Mouse (Mus musculus) limb, embryonic 15.5 days (tissue): ENCODE data around the gene Anks6. TPM values are rescaled to one million over a fixed set of nuclear protein-coding genes. Genes with fewer than 3 reads are reported as not detected.
A peak's percentile ranks its signal among the peaks of the same experiment; 100 is the strongest.

Experiments
- ATAC-seq: fragments of 200-750 bp; cut with Nextera tagmentation; 2 replicates; pipeline ENCODE4 v1.8.0; 2017; ENCODE audit warnings: low read depth, moderate TSS enrichment; ENCODE audit not compliant: insufficient number of reproducible peaks, low FRiP score, low TSS enrichment
- H3K27ac ChIP-seq: fragments of 300-500 bp; sonication (generic); 2 replicates; pipeline ENCODE4 v1.5.1; 2015; ENCODE audit warnings: moderate library complexity, mild to moderate bottlenecking, inconsistent platforms
- H3K27me3 ChIP-seq: fragments of 300-500 bp; sonication (generic); 2 replicates; pipeline ENCODE4 v1.6.1; 2015; ENCODE audit warnings: inconsistent platforms
- H3K36me3 ChIP-seq: fragments of 300-500 bp; sonication (generic); 2 replicates; pipeline ENCODE4 v1.6.1; 2015; ENCODE audit warnings: inconsistent platforms
- H3K4me1 ChIP-seq: fragments of 300-500 bp; sonication (generic); 2 replicates; pipeline ENCODE4 v1.6.1; 2015; ENCODE audit warnings: inconsistent platforms
- H3K4me2 ChIP-seq: fragments of 300-500 bp; sonication (generic); 2 replicates; pipeline ENCODE4 v1.6.1; 2015; ENCODE audit warnings: mild to moderate bottlenecking, inconsistent platforms
- H3K4me3 ChIP-seq: fragments of 300-500 bp; sonication (generic); 2 replicates; pipeline ENCODE4 v1.5.1; 2015; ENCODE audit warnings: mild to moderate bottlenecking, inconsistent platforms
- H3K9ac ChIP-seq: fragments of 300-500 bp; sonication (generic); 2 replicates; pipeline ENCODE4 v1.6.1; 2015; ENCODE audit warnings: inconsistent platforms
- H3K9me3 ChIP-seq: fragments of 300-500 bp; sonication (generic); 2 replicates; pipeline ENCODE4 v1.6.1; 2016; ENCODE audit warnings: inconsistent platforms
- WGBS: fragments of 180-500 bp; shearing (Covaris S2); methylation state at CpG from one replicate; pipeline ENCODE4 v1.1.7; 2015; 5-methylcytosine and 5-hydroxymethylcytosine counted together
- polyA plus RNA-seq: library from polyadenylated mRNA; unstranded; fragments of >200 nt; fragmentation: Nextera tagmentation; extraction: Ambion mirVana; gene quantifications from 2 replicates; pipeline ENCODE4 v1.2.1, GENCODE M21; 2015

Anks6 gene
- polyA plus RNA-seq, 1 experiment from 2014 or later, result 4.1 TPM

- Histone ChIP-seq H3K4me2 (peak overlapping the region; percentile 21; the same call in 1 of the 2 replicates), H3K27me3 (0 out of 2 replicates have a peak, but pooled peaks cover 3% of the 10 kb centered on the region), H3K9me3 (no peaks in the 10 kb centered on the region), H3K9ac (no peak overlapping the region), H3K4me1 (peaks cover 13% of the 10 kb centered on the region; the same call in 1 of the 2 replicates), H3K36me3 (no peaks in the 10 kb centered on the region), H3K27ac (no peak overlapping the region), H3K4me3 (no peak overlapping the region)
- 37% methylated on average over 12 of the region's 12 CpGs for WGBS
- ATAC-seq, result no peak
Observed at GRCm38 (mm10) chr4:47010400-47011231, 46.6 kb downstream of the Anks6 start.

GRCm38 (mm10) chr4:47000626-47001395 lies 56.4 kb downstream of the Anks6 start:
- H3K9ac ChIP-seq, result no peak overlapping the region
- H3K4me2 ChIP-seq, result no peak overlapping the region
- no peaks in the 10 kb centered on the region for H3K9me3 ChIP-seq
- 61% methylated on average over 8 of the region's 8 CpGs for WGBS
- no peak overlapping the region for H3K27ac ChIP-seq
- no peak for ATAC-seq
- peaks cover 11% of the 10 kb centered on the region for H3K27me3 ChIP-seq
- no peak overlapping the region for H3K4me3 ChIP-seq
- no peaks in the 10 kb centered on the region for H3K4me1 ChIP-seq
- H3K36me3 ChIP-seq, result no peaks in the 10 kb centered on the region

GRCm38 (mm10) chr4:46997969-46998368 lies 59.3 kb downstream of the Anks6 start:
- 81% methylated on average over 2 of the region's 2 CpGs for WGBS
- Histone ChIP-seq H3K27me3 (peaks cover 28% of the 10 kb centered on the region), H3K27ac (no peak overlapping the region), H3K36me3 (no peaks in the 10 kb centered on the region), H3K4me3 (no peak overlapping the region), H3K4me1 (no peaks in the 10 kb centered on the region), H3K4me2 (no peak overlapping the region), H3K9ac (no peak overlapping the region), H3K9me3 (no peaks in the 10 kb centered on the region)
- ATAC-seq, result no peak

GRCm38 (mm10) chr4:46992827-46993473 lies 64.3 kb downstream of the Anks6 start:
- Histone ChIP-seq H3K27me3 (peaks cover 68% of the 10 kb centered on the region), H3K27ac (no peak overlapping the region), H3K4me3 (no peak overlapping the region), H3K4me2 (no peak overlapping the region), H3K9ac (no peak overlapping the region), H3K9me3 (no peaks in the 10 kb centered on the region), H3K4me1 (peaks cover 24% of the 10 kb centered on the region), H3K36me3 (no peaks in the 10 kb centered on the region)
- no peak for ATAC-seq
- 6% methylated on average over 8 of the region's 8 CpGs for WGBS

- Histone ChIP-seq H3K9ac (no peak overlapping the region), H3K27ac (no peak overlapping the region), H3K4me3 (peak overlapping the region; percentile 52), H3K9me3 (no peaks in the 10 kb centered on the region), H3K27me3 (peaks cover 73% of the 10 kb centered on the region), H3K4me2 (peak overlapping the region; percentile 97), H3K36me3 (no peaks in the 10 kb centered on the region), H3K4me1 (peaks cover 24% of the 10 kb centered on the region)
- 0 out of 2 replicates have a peak, but pooled peaks have one; percentile 45 for ATAC-seq
- under 1% methylated on average over 31 of the region's 31 CpGs for WGBS
Observed at GRCm38 (mm10) chr4:46991959-46992316, 65.3 kb downstream of the Anks6 start.

- Histone ChIP-seq H3K4me2 (peak within 1 kb of the TSS; percentile 97), H3K4me1 (peaks cover 24% of the 10 kb centered on the region), H3K4me3 (peak within 1 kb of the TSS; percentile 52), H3K27ac (no peak within 1 kb of the TSS), H3K36me3 (no peaks in the 10 kb centered on the region), H3K9ac (no peak within 1 kb of the TSS), H3K9me3 (no peaks in the 10 kb centered on the region), H3K27me3 (peaks cover 77% of the 10 kb centered on the region)
- no peak for ATAC-seq
- WGBS, result 1% methylated on average over 80 of the region's 134 CpGs
Observed at GRCm38 (mm10) chr4:46991016-46991958, 65.9 kb downstream of the Anks6 start, which contains the start of gene Gabbr2. Gene Gabbr2 (minus strand): TSS chr4:46991873.

- ATAC-seq, result 0 out of 2 replicates have a peak, but pooled peaks have one; percentile 15
- Histone ChIP-seq H3K4me1 (peaks cover 24% of the 10 kb centered on the region), H3K27me3 (peaks cover 77% of the 10 kb centered on the region), H3K9me3 (no peaks in the 10 kb centered on the region), H3K9ac (no peak overlapping the region), H3K36me3 (no peaks in the 10 kb centered on the region), H3K4me3 (peak overlapping the region; percentile 52), H3K4me2 (peak overlapping the region; percentile 97), H3K27ac (no peak overlapping the region)
- WGBS, result 5% methylated on average over 29 of the region's 29 CpGs
Observed at GRCm38 (mm10) chr4:46990281-46991015, 66.8 kb downstream of the Anks6 start.

GRCm38 (mm10) chr4:46989842-46990241 lies 67.4 kb downstream of the Anks6 start:
- Histone ChIP-seq H3K4me2 (no peak overlapping the region), H3K4me3 (no peak overlapping the region), H3K27me3 (peaks cover 77% of the 10 kb centered on the region), H3K9me3 (no peaks in the 10 kb centered on the region), H3K4me1 (peaks cover 24% of the 10 kb centered on the region), H3K36me3 (no peaks in the 10 kb centered on the region), H3K27ac (no peak overlapping the region), H3K9ac (no peak overlapping the region)
- ATAC-seq, result no peak
- WGBS, result 1% methylated on average over 17 of the region's 17 CpGs

GRCm38 (mm10) chr4:46988824-46989223 lies 68.4 kb downstream of the Anks6 start:
- Histone ChIP-seq H3K4me1 (peaks cover 24% of the 10 kb centered on the region), H3K36me3 (no peaks in the 10 kb centered on the region), H3K9me3 (no peaks in the 10 kb centered on the region), H3K4me3 (no peak overlapping the region), H3K4me2 (no peak overlapping the region), H3K9ac (no peak overlapping the region), H3K27me3 (peaks cover 69% of the 10 kb centered on the region), H3K27ac (no peak overlapping the region)
- ATAC-seq, result no peak
- 69% methylated on average over 4 of the region's 4 CpGs for WGBS

- no peaks in the 10 kb centered on the region for H3K9me3 ChIP-seq
- H3K9ac ChIP-seq, result no peak overlapping the region
- H3K4me3 ChIP-seq, result no peak overlapping the region
- H3K36me3 ChIP-seq, result no peaks in the 10 kb centered on the region
- H3K4me2 ChIP-seq, result no peak overlapping the region
- peaks cover 24% of the 10 kb centered on the region for H3K4me1 ChIP-seq
- H3K27ac ChIP-seq, result no peak overlapping the region
- ATAC-seq, result no peak
- peaks cover 63% of the 10 kb centered on the region for H3K27me3 ChIP-seq
- 57% methylated on average over 3 of the region's 3 CpGs for WGBS
Observed at GRCm38 (mm10) chr4:46988257-46988656, 69.0 kb downstream of the Anks6 start.
